Mouse (Mus musculus) olfactory bulb, adult 2 months (tissue): Measurements from ENCODE around the gene Htr7. TPM values are rescaled to one million over a fixed set of nuclear protein-coding genes. Genes with fewer than 3 reads are reported as not detected.

Experiments used
- H3K27ac ChIP-seq: fragments of 200-500 bp; 2 replicates; pipeline ENCODE4 v1.5.1; 2012; ENCODE audit warnings: low read depth, low read length; ENCODE audit not compliant: insufficient read depth
- H3K4me1 ChIP-seq: fragments of 200-500 bp; 2 replicates; pipeline ENCODE4 v1.6.1; 2012; ENCODE audit warnings: low read length; ENCODE audit not compliant: control insufficient read depth, insufficient read depth
- H3K4me3 ChIP-seq: fragments of 200-500 bp; 2 replicates; pipeline ENCODE4 v1.5.1; 2012; ENCODE audit warnings: mild to moderate bottlenecking, low read depth, low read length, moderate library complexity; ENCODE audit not compliant: insufficient read depth
- CTCF ChIP-seq: fragments of 200-500 bp; IDR thresholded peaks from 2 replicates; pipeline ENCODE4 v1.5.1; 2012; ENCODE audit warnings: low read depth, mild to moderate bottlenecking, low read length, moderate library complexity; ENCODE audit not compliant: insufficient read depth
- POLR2A ChIP-seq: fragments of 200-500 bp; IDR thresholded peaks from 2 replicates; pipeline ENCODE4 v1.6.1; 2012; ENCODE audit warnings: mild to moderate bottlenecking, low read depth, low read length, moderate library complexity; ENCODE audit not compliant: insufficient read depth
- WGBS: fragments of 180-500 bp; shearing (Covaris S2); methylation state at CpG from one replicate; pipeline ENCODE4 v1.1.7; 2018; 5-methylcytosine and 5-hydroxymethylcytosine counted together
- polyA plus RNA-seq: library from polyadenylated mRNA; stranded (reverse); fragments of >200 nt; gene quantifications from 2 replicates; pipeline ENCODE4 v1.2.4, GENCODE M21; 2012; ENCODE audit warnings: low replicate concordance; ENCODE audit not compliant: missing spikeins, insufficient read depth, insufficient read length

The Htr7 gene
- not detected in 2 replicates for polyA plus RNA-seq

DNA sequence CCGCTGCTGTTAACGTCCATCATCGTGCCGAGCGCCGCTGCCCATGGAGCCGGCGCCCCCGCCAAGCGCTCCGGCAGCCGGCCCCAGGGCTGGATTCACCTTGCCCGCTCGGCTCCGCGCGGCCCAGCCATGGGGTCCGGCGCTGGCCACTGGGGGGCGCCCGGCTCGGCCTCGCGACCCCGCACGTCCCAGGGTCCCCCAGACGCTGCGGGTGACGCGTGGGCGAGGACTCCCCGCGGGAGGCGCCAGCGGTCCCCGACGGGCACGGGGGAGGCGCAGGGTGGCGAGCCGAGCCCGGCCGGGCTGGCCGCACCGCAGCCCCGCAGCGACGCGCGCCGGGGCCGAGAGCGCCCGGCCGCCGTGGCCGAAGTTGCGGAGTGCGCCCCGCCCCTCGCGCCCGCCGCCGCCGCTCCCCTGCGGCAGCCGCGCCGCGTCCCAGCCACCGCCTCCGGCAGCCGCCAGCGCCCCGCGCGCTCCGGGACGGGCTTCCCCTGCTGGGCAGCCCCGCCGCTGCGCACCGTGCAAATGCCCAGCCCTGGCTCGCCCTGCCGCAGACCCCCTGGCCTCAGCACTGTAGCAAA is at the start of gene Htr7:
Htr7 (minus strand) TSS at position 277 of the 581 bp plus-strand sequence.
- Histone ChIP-seq H3K4me3 (peak within 1 kb of the TSS; percentile 73), H3K4me1 (peaks cover 8% of the 10 kb centered on the region), H3K27ac (0 out of 2 replicates have a peak within 1 kb of the TSS, but pooled peaks have one; percentile 21)
- TF ChIP-seq CTCF (peak; percentile 52; the same call in 1 of the 2 replicates), POLR2A (no peak)
- WGBS = 4% methylated on average over 85 of the region's 86 CpGs

DNA sequence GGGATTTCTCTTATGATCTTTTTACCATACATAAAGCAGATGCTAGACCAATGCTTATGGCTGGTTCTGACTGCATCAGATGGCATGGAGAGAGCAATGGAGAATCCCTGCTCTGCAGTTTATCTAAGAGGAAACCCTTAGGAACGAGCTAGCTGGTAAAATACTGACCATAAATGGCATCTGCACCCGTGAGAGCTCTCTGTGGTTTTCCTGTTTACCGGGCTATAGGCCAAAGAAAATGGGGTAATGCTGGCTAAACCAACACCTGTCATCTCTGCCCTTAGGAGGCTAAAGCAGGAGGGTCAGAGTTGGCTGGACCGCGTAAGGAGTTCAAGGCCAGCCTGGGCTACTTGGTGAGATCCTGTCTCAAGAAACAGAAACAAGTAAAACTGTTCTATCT is 46.6 kb upstream of the Htr7 start:
- whole genome bisulfite sequencing = 84% methylated on average over 5 of the region's 5 CpGs
- TF ChIP-seq POLR2A (no peak), CTCF (no peak)
- H3K4me3 ChIP-seq = no peak overlapping the region
- H3K4me1 ChIP-seq = no peaks in the 10 kb centered on the region
- H3K27ac ChIP-seq = no peak overlapping the region

DNA sequence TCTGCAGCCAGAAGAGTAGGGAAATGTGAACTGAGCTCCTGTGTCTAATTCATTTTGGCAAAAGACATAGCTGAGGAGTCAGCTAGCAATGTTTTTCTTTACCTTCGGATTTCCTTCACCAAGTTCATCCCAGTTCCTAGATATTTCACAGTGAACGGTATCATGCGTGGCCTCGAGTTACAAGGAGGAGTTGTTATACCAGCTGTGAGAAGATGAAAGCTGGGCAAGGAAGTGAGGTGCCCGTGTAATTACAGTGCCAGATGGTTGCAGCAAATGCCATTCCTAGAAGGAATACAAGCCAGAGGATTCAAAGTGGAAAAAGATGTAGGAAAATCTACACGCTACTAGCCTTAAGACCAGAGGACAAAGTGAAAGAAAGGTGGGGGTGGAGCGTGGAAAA is 41.6 kb upstream of the Htr7 start:
- no peak for TF ChIP-seq POLR2A
- no peak for TF ChIP-seq CTCF
- Histone ChIP-seq H3K4me1 (no peaks in the 10 kb centered on the region), H3K4me3 (no peak overlapping the region), H3K27ac (no peak overlapping the region)
- WGBS = 72% methylated on average over 7 of the region's 7 CpGs

DNA sequence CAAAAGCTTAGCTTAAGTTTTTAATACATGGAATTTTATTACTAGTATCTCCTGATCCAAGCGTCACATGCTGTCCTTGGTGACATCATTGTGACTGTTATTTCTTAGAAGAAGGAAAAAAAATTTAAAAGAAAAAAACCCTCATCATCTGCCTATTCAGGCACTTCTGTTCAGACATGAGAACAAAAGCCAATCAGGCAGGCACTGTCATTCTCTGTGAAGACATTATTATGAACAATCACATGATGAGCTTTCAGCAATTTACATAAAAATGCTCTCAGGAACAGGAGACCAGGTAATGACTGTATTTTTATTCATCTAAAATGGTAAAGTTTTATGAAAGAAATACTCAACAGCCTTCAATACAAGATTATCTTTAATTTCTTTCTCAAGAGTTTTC is 41.0 kb upstream of the Htr7 start:
- Histone ChIP-seq H3K4me3 (no peak overlapping the region), H3K27ac (no peak overlapping the region), H3K4me1 (no peaks in the 10 kb centered on the region)
- no peak for TF ChIP-seq POLR2A
- TF ChIP-seq CTCF = no peak
- 89% methylated on average over 1 of the region's 1 CpGs for WGBS

DNA sequence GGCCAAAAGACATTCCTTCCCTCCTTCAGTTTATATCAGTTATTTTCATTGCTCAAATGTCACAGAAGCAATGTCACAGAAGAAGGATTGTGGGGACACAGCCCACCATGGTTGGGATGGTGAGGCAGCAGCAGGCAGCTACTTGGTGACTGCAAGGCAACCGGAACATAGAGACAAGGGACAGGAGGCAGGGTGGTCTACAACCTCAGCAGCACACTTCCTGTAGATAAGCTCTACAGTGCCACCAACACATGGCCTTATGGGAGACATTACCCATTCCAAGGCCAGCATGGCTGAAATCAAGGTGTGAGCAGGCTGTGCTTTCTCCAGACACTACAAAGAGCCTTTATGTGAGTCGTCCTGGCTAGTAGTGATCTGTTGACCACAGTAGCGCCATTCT is 39.9 kb upstream of the Htr7 start:
- no peaks in the 10 kb centered on the region for H3K4me1 ChIP-seq
- no peak overlapping the region for H3K27ac ChIP-seq
- 95% methylated on average over 3 of the region's 3 CpGs for WGBS
- no peak for TF ChIP-seq POLR2A
- TF ChIP-seq CTCF = no peak
- no peak overlapping the region for H3K4me3 ChIP-seq

DNA sequence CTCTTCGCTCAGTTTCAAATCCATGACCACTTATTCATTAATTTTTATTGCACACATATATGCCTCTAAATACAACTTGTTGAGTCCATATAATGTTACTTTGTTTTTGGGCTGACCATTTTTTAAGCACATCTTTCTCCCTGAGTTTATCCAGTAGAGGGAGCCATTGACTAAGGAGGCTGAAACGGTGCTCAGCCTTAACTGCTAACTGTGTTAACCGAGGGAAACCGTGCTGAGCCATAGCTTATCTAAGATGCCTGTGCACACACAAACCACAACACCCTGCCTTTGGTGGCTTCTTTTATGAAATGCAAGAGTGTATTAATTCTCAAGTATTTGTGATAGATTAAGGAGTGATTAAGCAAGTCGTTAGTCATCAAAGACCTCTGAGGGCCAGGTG is 33.5 kb upstream of the Htr7 start:
- TF ChIP-seq POLR2A = no peak
- H3K4me3 ChIP-seq = no peak overlapping the region
- 36% methylated on average over 5 of the region's 5 CpGs for WGBS
- no peaks in the 10 kb centered on the region for H3K4me1 ChIP-seq
- no peak overlapping the region for H3K27ac ChIP-seq

DNA sequence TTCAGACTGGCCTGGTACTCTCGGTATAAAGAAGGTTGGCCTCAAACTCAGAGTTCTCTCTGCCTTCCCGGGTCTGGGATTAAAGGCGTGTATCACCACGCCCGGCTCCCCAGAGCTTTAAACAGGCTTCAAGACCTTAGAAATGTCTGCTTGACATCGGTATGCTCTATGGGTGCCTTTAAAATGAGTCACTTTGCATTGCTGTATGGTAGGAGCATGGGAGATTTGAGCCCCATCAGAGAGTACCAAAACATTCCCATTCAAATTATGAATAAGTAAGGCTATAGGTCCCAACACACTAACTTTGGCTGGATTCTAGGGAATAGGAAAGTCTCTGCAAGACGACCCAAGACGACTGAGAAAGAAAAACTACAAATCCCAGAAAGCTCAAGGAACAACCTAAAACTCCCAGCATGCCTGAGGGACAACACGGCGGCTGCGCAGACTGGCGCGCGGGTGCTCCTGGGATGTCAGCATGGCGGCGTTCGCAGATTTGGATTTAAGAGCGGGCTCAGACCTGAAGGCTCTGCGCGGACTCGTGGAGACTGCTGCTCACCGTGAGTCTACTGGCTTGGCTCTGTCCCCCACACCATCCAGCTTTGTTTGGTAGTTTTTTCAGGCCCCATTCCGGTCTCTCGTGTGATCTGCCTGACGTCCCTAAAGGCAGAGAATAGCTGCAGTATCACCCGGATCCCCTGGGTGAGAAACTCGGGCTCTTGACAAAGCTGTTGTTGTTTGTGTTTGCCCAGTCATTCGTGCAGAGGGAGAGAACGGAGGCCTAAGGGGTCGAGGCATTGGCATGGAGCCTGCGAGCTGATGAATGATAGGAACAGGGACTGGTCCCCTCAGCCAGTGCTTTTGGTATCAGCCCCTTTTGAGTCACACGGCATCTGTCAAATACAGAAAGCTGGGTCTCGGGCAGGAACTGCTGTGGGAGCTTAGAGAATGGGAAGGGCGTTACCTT is 26.2 kb upstream of the Htr7 start, which contains the start of gene Rpp30:
Rpp30 (plus strand) TSS at position 455 of the 964 bp plus-strand sequence.
- peak within 1 kb of the TSS; percentile 80 for H3K4me3 ChIP-seq
- no peaks in the 10 kb centered on the region for H3K4me1 ChIP-seq
- TF ChIP-seq POLR2A (peak; percentile 43; the same call in 1 of the 2 replicates), CTCF (no peak)
- WGBS = 2% methylated on average over 34 of the region's 34 CpGs
- H3K27ac ChIP-seq = no peak within 1 kb of the TSS

DNA sequence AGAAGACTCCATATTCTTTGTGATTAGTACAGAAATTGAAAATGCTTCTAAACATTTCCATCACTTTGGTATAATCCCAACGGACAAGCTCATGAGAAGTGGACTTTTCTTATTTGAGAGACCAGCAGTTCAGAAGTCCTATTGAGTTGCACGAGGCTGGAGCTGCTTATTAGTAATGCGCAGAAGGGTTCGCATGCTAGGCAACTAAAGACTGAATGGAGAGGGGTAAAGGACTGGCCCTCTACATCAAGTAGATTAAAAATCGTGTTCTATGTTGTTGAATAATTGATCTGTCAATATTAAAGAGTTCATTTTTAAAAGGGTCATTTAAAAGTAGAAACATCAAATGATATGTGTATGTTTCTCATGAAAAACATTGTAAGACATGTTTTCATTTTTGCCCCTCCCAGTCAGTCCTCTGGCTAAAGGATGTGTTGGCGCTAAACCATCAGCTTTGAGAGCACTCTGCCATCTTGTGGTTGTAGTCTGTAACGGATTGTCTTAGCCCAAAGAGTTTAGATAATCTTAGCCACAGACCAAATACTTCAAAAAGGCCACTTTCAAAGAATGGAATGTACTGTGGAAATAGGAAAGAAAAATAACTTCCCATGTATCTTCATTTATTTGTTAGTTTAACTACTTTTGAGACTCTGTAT is 25.4 kb upstream of the Htr7 start:
- WGBS = 38% methylated on average over 7 of the region's 7 CpGs
- TF ChIP-seq POLR2A (no peak), CTCF (no peak)
- no peak overlapping the region for H3K4me3 ChIP-seq
- H3K4me1 ChIP-seq = no peaks in the 10 kb centered on the region
- no peak overlapping the region for H3K27ac ChIP-seq

DNA sequence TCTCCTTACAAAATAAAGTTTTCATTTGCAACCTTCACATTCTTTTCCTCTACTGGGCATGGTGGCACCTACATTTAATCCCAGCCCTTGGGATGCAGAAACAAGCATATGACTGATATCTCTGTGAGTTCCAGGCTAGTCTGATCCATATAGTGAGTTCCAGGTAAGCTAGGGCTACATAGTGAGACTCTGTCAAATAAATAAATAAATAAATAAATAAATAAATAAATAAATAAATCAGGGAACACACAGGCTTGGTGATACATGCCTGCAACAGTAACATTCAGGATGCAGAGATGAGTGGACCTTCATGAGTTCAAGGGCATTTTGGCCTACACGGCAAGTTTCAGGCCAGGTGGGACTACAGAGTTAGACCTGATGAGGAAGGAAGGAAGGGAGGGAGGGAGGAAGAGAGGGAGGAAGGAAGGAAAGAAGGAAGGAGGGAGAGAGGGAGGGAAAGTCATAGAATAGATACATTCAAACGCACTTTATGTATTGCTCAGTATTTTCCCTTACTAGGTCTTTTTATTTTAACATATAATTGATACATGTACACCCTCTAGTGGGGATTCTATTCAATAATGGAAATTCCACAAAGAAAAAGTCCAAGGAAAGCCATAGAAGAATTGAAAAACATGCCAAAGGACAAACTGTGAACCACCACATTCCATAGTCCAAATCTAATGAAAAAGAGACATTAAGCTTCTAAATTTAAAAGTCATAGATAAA is 5.7 kb upstream of the Htr7 start:
- Histone ChIP-seq H3K27ac (no peak overlapping the region), H3K4me3 (no peak overlapping the region), H3K4me1 (no peaks in the 10 kb centered on the region)
- no peak for TF ChIP-seq CTCF
- no peak for TF ChIP-seq POLR2A
- 51% methylated on average over 2 of the region's 2 CpGs for WGBS
